Mouse (Mus musculus): Measurements from ENCODE around the gene Bclaf1. TPM values are rescaled to one million over a fixed set of nuclear protein-coding genes. Genes with fewer than 3 reads are reported as not detected.

Bclaf1 gene
- 75.7 TPM for polyA plus RNA-seq (2014; fragmentation: Illumina TruSeq; extraction: RNeasy Lipid Tissue Mini Kit (QIAGEN cat#74804); ENCODE audit: low read depth, low replicate concordance)

GRCm38 (mm10) chr10:20311918-20312735, at the start of gene Bclaf1:
Bclaf1 (plus strand) TSS chr10:20312469.

DNA sequence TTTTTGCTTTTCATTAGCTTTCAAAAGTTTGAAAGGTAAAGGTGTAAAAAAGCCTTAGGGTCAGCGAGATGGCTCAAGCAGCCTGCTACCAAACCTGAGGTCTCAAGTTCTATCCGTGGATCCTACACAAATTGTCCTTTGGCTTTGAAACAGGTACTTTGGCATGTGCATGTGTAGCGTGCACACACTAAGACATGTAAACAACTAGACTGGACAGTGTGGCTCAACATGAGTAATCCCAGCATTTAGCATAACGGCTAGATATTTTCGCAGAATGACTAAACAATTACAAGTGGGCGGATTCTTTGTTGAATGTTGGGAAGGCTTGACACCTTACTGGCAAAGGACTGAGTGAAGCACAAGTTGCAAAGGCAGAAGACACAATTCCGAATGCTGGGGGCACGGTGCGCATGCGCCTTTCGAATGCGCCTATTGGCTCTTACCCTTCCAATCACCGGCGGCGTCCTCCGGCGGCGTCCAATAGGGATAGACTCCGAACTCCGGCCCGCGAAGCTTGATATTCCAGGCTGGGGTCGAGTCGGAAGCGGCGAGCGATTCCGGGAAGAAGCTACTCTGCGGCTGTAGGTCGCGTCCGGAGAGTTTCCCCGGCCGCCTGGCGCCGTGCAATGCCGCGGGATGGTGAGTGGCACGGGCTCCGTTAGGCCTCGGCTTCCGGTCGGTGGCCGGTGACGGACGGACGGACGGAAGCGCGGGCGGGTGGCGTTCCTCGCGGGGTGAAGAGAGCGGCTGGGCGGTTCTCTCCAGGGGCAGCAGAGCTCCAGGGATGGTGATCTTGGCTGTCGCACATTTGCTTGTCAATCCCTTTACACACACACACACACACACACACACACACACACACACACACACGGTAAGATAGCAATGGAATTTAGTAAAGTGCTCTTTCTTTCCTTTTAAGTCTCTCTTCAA, 35.3 kb downstream of the Bclaf1 start, which contains the start of gene Mtfr2:
TSS of gene Mtfr2 (plus strand) at position 486 of the 930 bp plus-strand sequence.

Other genes starting within 250 kb of the Bclaf1 start
- gene Map7, start 164.0 kb upstream of the Bclaf1 start, polyA plus RNA-seq (2014; fragmentation: Illumina TruSeq; extraction: RNeasy Lipid Tissue Mini Kit (QIAGEN cat#74804); ENCODE audit: low read depth, low replicate concordance): 54.5 TPM
- 0.99 TPM for gene Mtfr2, start 35.3 kb downstream of the Bclaf1 start, polyA plus RNA-seq (2014; fragmentation: Illumina TruSeq; extraction: RNeasy Lipid Tissue Mini Kit (QIAGEN cat#74804); ENCODE audit: low read depth, low replicate concordance)

All from adipose tissue, adult 10 weeks (tissue).